Mouse (Mus musculus) urinary bladder, postnatal 4 days (tissue): ENCODE measurements around the gene Mier2.

ENCODE experiments used
- DNase-seq, 2 experiments: peaks; one replicate each; pipeline ENCODE4 v3.0.0; 2021 to 2022; ENCODE audit warnings: low spot score in 2 of 2

Gene Mier2

GRCm38 (mm10) chr10:79574796-79575195, 19.8 kb upstream of the Mier2 start:
- no peak for DNase-seq

- no peak for DNase-seq
Observed at GRCm38 (mm10) chr10:79574350-79574749, 19.4 kb upstream of the Mier2 start.

- DNase-seq, result no peak
Observed at GRCm38 (mm10) chr10:79573611-79574010, 18.6 kb upstream of the Mier2 start.

DNA sequence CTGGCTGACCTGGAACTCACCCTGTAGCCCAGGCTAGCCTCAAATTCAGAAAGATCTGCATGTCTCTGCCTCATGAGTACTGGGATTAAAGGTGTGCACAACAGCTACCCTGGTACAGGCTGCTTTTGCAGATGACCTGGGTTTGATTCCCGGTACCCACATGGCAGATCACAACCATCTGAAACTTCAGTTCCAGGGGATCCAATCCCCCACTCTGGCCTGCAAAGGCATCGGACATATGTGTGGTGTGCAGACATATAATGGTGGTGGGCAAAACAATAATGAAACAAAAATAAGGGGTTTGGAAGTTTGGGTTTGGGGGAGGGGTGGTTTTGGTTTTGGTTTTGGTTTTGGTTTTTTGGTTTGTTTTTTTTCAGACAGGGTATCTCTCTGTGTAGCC, 16.3 kb upstream of the Mier2 start:
- no peak for DNase-seq

DNA sequence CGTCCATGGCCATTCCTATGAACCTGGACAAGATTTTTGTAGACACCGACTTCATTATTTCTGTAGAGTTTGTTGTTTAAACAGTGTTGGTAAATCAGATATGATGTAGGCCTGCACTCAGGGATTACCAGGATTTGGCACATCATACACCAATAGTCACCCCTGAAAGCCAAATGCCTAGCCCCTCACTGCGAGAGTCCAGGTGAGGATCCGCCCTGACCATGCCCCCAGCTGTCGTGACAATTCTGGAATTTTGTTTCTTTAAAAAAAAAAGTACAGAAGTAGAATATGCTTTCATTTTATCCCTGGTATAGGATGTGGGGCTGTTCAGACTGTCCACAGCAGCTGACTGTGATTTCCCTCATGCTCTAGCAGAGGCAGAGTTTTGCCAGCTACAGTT, 14.9 kb upstream of the Mier2 start:
- no peak for DNase-seq

DNA sequence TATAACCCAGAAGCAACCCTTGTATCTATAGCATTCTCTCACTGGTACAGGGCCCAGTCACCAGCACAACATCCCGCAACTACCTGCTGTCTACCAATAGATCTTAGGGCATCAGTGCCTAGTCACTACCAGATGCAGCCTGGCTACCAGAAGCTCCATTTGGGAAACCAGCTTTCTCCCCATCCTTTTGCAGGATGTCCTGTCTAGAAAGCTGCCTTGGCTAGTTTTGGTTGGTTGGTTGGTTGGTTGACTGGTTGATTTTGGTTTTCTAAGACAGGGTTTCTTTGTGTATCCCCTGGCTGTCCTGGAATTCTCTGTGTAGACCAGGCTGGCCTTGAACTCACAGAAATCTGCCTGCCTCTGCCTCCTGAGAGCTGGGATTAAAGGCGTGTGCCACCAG, 4.7 kb upstream of the Mier2 start:
- no peak for DNase-seq

DNA sequence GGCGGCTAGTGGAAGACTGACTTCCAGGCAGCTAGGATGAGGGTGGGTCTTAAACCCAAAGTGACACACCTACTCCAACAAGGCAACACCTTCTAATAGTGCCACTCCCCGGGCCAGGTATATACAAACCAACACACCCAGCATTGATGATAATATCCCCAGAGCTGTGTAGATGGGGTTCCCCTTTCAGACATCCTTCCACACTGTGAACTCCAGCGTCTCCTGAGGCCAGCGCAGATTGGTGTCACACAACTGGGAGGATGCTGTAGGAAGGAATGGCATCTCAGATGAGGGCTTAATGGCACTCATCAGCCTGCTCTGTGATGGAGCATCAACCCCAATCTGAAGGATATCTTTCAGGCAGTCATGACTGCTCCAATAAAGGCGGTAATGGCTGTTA, 2.5 kb upstream of the Mier2 start:
- DNase-seq, result no peak

DNA sequence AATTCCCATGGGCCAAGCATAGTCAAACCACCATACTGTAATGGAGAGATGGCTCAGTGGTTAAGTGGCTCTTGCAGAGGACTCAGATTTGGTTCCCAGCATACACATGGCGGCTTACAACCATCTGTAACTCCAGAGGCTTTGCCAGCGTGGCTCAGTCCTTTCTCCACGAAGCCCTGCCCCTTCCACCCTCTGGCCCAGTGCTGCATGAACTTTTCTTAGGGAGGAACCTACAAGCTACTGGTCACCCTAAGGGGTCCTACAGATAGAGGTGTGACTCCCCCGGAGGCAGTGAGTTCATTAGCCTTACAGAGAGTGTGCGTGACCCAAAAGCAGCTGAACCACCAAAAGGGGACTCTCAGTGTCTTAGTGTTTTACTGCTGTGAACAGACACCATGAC, 2.0 kb upstream of the Mier2 start:
- DNase-seq, result no peak

DNA sequence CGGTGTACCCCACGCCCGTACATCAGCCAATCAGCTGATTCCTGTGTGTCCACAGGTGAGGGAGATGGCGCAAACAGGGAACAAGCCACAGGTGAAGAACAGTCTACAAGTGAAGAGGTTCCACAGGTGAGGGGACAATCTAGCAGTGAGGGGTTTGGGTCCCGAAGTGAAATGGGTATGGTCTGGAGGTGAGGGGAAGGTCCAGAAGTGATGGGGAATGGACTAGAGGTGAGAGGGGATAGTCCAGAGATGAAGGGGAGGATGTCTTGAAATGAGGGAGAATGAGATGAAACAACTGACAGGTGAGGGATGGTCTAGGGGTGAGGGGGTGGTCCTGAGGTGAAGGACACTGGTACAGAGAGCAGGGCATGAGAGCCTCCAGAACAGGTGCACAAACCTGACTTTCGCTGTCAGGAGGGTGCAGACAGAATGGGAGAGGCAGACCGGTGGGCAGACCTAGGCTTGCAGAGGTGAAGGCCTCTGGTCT, 282 bp upstream of the Mier2 start:
- no peak for DNase-seq

- no peak for DNase-seq
Observed at GRCm38 (mm10) chr10:79553691-79554090, 1.3 kb downstream of the Mier2 start.

DNA sequence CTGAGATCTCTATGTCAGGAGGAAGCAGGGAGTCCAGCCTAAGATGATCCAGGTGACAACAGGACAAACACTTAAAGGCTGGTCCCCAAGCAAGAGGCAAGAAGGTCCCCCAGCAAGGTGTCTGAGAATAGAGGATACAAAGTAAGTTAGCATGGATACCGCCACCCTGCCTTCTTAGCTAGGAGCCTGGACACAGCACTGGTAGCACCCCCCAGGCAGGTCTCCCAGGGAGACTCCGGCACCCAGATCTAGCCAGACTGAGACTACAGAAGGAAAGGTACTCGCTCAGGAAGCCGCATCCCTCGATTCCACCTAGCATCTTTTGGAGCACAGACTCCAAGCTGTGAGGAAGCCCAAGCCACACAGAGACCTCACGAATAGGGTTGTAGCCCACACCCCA, 1.8 kb downstream of the Mier2 start:
- DNase-seq, result no peak

- DNase-seq, result no peak
Observed at GRCm38 (mm10) chr10:79552531-79552930, 2.5 kb downstream of the Mier2 start.

DNA sequence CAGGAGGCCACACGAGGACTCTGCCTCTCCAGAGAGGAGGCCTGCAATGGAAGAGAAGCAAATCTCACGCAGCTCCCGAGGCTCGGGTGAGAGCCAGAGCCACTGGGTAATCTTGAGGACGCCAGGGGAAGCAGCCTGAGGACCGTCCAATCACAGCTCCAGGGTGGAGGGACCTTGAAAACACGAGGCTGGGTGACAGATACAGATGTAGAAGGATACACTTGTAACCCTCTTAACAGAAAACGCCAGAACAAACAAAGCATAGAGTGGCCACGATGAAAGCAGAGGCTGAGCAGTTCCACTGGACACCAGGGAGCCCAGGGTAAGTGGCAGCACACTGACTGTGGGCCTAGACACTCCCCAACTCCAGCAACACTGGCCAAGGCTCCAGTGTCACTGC, 4.6 kb downstream of the Mier2 start:
- DNase-seq, result no peak

DNA sequence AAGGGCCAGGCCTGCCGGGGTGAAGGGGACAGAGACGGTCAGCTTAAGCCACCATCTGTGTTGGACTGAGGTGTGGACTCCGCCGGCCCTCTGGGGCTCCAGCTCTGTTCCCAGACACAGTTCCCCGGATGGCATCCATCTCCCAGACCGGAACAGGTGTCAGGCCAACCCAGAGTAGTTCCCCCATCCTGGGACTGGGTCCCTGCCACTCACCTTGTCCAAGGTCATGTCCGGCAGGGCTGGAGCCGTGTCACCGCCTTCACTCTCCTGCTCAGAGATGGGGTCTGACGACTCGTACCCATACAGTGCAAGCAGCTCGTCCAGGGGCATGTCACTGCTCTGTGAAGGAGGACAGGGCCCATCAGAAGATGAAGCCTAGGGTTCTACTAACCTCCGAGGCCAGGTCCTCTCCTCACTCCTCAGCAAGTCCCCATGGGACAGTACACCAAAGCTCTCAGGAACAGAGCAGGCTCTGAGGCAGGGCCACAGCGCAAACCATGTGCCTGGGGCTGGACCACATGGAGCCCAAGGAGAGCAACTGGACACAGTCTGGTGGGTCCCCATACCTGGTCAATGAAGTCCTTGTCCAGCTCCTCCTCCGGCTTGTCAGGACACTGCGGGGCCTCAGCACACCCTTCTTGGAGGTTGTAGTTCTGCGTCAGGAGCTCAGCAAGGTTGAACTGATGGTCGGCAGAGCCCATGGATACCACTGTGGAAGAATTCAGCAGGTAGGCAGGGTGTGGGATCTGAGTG, 5.9 kb downstream of the Mier2 start:
- DNase-seq, result no peak

GRCm38 (mm10) chr10:79548546-79548945, 6.5 kb downstream of the Mier2 start:
- no peak for DNase-seq

- DNase-seq, result no peak
Observed at GRCm38 (mm10) chr10:79547148-79547675, 7.8 kb downstream of the Mier2 start.

GRCm38 (mm10) chr10:79546483-79546882, 8.5 kb downstream of the Mier2 start:
- DNase-seq, result no peak

GRCm38 (mm10) chr10:79545891-79546290, 9.1 kb downstream of the Mier2 start:
- DNase-seq, result no peak

DNA sequence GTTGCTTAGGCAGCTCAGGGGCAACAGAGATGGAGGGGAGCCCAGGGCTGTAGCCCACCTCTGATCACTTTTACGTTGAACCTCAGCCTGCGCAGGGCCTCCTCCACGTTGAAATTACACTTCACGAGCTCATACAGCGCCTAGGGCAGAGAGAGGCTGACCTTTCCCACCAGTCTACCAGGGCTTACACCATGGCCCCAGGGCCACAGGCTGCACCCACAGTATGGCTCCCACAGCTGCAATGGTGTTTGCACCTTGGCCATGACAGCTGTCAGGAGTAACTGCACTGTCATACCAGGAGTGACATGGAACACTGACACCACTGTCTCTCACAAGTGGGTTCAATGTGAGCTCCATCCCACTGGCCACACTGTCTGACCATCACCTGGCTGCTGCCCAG, 10.4 kb downstream of the Mier2 start:
- DNase-seq, result no peak

DNA sequence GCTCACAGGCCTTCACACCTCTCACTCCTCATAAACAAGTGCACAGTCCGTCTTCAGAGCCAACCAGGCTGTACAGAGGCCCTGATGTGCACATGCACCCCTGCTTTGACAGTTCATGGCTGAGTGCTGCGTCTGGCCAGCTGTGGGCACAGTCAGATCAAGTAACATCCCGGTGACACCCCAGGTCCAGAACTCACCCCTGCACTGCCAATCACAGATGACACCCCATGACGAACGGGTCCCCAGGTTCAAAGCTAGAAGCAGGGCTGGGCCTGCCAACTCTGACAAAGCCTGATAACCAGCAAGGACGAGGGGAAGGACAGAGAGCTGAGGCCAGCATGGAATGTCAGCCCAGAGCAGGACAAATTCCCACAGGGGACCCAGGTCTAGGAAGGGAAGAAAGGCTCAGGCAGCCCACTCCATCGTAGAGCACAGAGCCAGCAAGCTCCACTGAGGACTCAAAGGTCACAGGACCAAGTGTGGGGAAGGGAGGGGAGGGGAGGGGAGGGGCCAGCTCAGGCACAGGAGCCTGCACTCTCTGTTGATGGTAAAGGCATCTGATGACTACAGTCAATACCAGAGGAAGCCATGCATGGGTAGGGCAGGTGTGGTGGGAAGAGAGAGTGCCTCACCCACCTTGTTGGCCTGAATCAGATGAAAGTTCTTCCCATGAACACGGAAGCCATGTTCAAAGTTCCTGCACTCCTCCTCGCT, 11.0 kb downstream of the Mier2 start:
- DNase-seq, result no peak

DNA sequence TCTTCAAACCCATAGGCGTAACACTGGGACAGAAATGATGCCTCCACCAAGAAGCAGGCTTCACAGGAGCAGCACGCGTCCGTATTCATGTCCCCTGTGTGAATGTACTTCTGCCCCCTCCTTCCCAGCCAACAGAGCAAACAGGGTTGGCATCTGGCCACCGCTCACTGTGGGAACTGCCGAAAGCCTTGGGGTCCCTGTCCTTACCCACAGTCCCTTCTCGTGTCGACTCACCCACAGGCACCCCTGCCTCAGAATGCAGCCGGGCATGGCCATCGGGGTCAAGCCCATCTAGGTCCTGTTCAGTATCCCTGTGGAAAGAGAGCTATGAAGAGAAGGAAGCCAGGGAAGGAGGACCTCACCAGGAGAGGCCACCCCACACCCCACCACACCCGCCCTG, 12.8 kb downstream of the Mier2 start:
- peak in 1 of 2 experiments; percentile 59 for DNase-seq

DNA sequence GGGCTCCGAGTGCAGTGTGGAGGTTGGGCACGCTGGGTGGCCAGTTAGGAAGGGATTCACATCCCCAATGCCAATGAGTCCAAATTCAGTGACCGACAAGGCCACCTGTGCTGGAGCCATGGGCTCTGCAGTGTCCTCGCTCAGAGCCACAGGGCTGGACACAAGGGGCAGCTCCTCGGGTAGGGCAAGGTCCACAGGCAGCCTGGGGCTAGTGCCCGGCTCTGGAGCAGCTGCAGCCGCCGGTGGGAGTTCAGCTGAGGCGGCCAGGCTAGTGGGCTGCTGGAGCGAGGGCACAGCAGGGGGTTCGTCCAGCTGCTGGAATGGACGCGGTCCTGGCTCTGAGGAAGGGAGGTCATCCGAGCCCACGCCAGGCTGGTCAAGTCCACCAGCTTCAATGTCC, 13.5 kb downstream of the Mier2 start:
- DNase-seq, result peak in 1 of 2 experiments; percentile 49

DNA sequence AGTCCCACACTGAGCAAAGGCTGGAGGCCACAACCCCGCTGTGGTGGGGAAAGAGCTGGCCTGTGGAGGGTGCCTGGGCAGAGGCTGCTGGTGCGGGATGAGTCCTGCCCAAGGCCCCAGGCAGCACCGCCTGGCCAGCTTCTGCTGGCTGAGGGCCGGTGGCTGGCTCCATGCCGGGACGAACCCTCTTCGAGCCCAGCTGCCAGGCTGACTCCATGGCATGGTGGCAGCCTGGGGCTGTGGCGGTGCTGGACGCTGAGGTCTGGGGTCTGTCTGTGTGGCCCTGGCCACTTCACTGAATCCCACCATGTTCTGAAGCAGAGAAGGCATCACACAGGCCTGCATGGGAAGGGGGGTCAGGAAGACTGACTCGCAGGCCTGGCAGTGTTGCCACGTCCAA, 14.3 kb downstream of the Mier2 start:
- peak in 1 of 2 experiments; percentile 56 for DNase-seq
